Mouse (Mus musculus): ENCODE data around the gene Tekt3.

DNA sequence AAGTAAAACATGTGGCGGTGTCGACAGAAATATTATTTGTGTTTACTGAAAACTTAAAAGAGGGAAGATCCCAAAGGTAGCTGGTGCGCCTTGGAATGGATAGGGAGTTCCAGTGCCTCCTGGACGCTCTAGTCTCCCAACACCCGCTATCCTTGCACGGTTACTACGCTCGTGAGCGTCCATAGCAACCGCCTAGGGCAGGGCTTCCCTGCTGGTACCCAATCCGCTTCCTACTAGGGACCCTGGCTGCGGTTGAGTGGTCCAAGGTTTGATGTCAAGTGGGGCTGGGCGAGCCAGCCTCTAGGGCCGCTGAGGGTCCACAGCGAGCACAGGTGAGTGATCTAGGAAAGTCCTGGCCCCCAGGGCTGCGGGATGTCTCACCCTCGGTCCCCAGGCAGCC lies at the start of gene Tekt3:
- no peak for TF ChIP-seq CTCF (IDR thresholded peaks at IDR 0.05; ENCODE audit: borderline replicate concordance, control insufficient read depth, extremely low read depth, insufficient read depth, low read length, poor library complexity)
- TF ChIP-seq POLR2A (IDR thresholded peaks at IDR 0.05; ENCODE audit: control insufficient read depth, extremely low read depth, insufficient read depth, low read length, poor library complexity) = no peak

All from thymus, adult 2 months (tissue).